Mouse (Mus musculus) activated CD4-positive, CD25-positive, alpha-beta regulatory T cell, adult 9 weeks (primary cell): Measurements from ENCODE around the gene Chil6. TPM values are rescaled to one million over a fixed set of nuclear protein-coding genes. Genes with fewer than 3 reads are reported as not detected.

ENCODE experiments used
- polyA plus RNA-seq: library from polyadenylated mRNA; unstranded; fragments of 100-300 nt; shearing (Covaris generic); gene quantifications from one replicate; pipeline ENCODE4 v1.2.1, GENCODE M21; 2017

The Chil6 gene
- polyA plus RNA-seq = not detected

GRCm38 (mm10) chr3:106406082-106406481, at the start of gene Chil6:
Chil6 (minus strand) TSS chr3:106406182.

Other genes with a start within 250 kb of the Chil6 start
- not detected for gene Chil3, start 238.6 kb downstream of the Chil6 start, polyA plus RNA-seq
- gene Chil4, start 186.7 kb downstream of the Chil6 start, polyA plus RNA-seq = not detected
- gene Dennd2d, start 76.2 kb upstream of the Chil6 start, polyA plus RNA-seq = 164 TPM
- gene Dram2, start 141.6 kb upstream of the Chil6 start, polyA plus RNA-seq = 47.5 TPM
- 112 TPM for gene Cept1, start 141.6 kb upstream of the Chil6 start, polyA plus RNA-seq